Mouse (Mus musculus) olfactory bulb, adult 2 months (tissue): ENCODE data around the gene Sp7. TPM values are rescaled to one million over a fixed set of nuclear protein-coding genes. Genes with fewer than 3 reads are reported as not detected.

Experiments used
- H3K27ac ChIP-seq: fragments of 200-500 bp; 2 replicates; pipeline ENCODE4 v1.5.1; 2012; ENCODE audit warnings: low read depth, low read length; ENCODE audit not compliant: insufficient read depth
- H3K4me1 ChIP-seq: fragments of 200-500 bp; 2 replicates; pipeline ENCODE4 v1.6.1; 2012; ENCODE audit warnings: low read length; ENCODE audit not compliant: control insufficient read depth, insufficient read depth
- H3K4me3 ChIP-seq: fragments of 200-500 bp; 2 replicates; pipeline ENCODE4 v1.5.1; 2012; ENCODE audit warnings: mild to moderate bottlenecking, low read depth, low read length, moderate library complexity; ENCODE audit not compliant: insufficient read depth
- CTCF ChIP-seq: fragments of 200-500 bp; IDR thresholded peaks from 2 replicates; pipeline ENCODE4 v1.5.1; 2012; ENCODE audit warnings: low read depth, mild to moderate bottlenecking, low read length, moderate library complexity; ENCODE audit not compliant: insufficient read depth
- POLR2A ChIP-seq: fragments of 200-500 bp; IDR thresholded peaks from 2 replicates; pipeline ENCODE4 v1.6.1; 2012; ENCODE audit warnings: mild to moderate bottlenecking, low read depth, low read length, moderate library complexity; ENCODE audit not compliant: insufficient read depth
- WGBS: fragments of 180-500 bp; shearing (Covaris S2); methylation state at CpG from one replicate; pipeline ENCODE4 v1.1.7; 2018; 5-methylcytosine and 5-hydroxymethylcytosine counted together
- polyA plus RNA-seq: library from polyadenylated mRNA; stranded (reverse); fragments of >200 nt; gene quantifications from 2 replicates; pipeline ENCODE4 v1.2.4, GENCODE M21; 2012; ENCODE audit warnings: low replicate concordance; ENCODE audit not compliant: missing spikeins, insufficient read depth, insufficient read length

The Sp7 gene
- polyA plus RNA-seq, 1 experiment, result not detected

DNA sequence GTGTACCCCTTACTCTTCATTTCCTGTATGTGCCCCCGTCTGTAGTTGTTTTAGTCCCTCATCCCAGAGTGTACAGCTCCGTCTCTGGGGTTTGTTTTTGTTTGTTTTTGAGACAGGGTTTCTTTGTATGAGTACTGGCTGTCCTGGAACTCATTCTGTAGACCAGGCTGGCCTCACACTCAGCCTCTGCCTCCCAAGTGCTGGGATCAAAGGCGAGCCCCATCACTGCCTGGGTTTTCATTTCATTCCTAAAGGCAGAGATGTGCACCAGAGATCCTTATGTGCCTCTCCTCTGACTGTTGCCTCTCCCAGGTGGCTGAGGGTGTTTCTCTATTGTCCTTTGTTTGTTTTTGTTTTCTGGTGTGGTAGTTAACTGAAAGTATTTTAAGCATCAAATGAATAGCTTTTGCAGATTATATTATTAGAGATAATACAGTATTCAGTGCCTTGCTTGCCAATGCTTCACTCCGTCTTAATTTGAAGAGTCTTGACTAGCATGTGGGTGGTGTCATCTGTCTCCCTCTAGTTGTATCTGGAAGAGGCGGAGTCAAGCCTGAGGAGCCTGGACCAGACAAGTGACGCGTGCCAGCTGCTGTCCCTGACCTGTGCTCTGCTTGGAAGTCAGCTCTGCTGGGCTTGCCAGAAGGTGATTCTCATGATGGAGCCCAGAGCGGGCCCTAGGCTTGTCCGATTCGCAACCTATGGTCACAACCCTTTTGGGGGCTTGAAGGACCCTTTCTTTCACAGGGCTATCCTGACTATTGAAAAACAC lies 56.7 kb downstream of the Sp7 start:
- Histone ChIP-seq H3K4me3 (no peak overlapping the region), H3K27ac (no peak overlapping the region), H3K4me1 (peaks cover 2% of the 10 kb centered on the region; the same call in 1 of the 2 replicates)
- TF ChIP-seq POLR2A (no peak), CTCF (no peak)
- 89% methylated on average over 10 of the region's 10 CpGs for WGBS

DNA sequence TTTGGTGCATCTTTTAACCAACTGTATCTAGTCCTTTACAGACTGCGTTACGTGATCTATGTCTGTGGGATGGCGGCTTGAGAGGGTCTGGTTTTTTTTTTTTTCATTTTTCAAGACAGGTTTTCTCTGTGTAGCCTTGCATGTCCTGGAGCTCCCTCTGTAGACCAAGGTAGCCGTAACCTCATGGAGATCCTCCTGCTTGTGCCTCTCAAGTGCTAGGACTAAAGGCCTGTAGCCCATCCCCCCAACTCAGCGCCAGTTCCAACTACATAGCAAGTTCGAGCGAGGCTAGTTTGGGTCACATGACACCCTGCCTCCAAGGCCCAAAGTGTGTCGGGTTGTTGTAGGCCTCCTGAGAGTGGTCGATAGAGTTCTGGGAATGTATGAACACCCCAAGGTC lies 58.3 kb downstream of the Sp7 start:
- TF ChIP-seq POLR2A, result no peak
- TF ChIP-seq CTCF, result no peak
- H3K4me1 ChIP-seq, result no peaks in the 10 kb centered on the region
- no peak overlapping the region for H3K27ac ChIP-seq
- H3K4me3 ChIP-seq, result no peak overlapping the region
- WGBS, result 94% methylated on average over 9 of the region's 9 CpGs

Other genes starting within 250 kb of the Sp7 start
- gene Spryd3, start 230.9 kb downstream of the Sp7 start, polyA plus RNA-seq, result not detected in 2 replicates
- not detected in 2 replicates for gene Igfbp6, start 222.8 kb downstream of the Sp7 start, polyA plus RNA-seq
- not detected in 2 replicates for gene Soat2, start 216.7 kb downstream of the Sp7 start, polyA plus RNA-seq
- gene Zfp740, start 163.9 kb downstream of the Sp7 start, polyA plus RNA-seq, result 123 TPM in 1 of 2 replicates, not detected in the other
- not detected in 2 replicates for gene Csad, start 162.5 kb downstream of the Sp7 start, polyA plus RNA-seq
- gene Itgb7, start 135.2 kb downstream of the Sp7 start, polyA plus RNA-seq, result not detected in 2 replicates
- gene Rarg, start 109.7 kb downstream of the Sp7 start, polyA plus RNA-seq, result not detected in 2 replicates
- gene Gm9918, start 96.6 kb downstream of the Sp7 start, polyA plus RNA-seq, result not detected in 2 replicates
- not detected in 2 replicates for gene Mfsd5, start 87.7 kb downstream of the Sp7 start, polyA plus RNA-seq
- not detected in 2 replicates for gene Espl1, start 70.9 kb downstream of the Sp7 start, polyA plus RNA-seq
- gene Pfdn5, start 41.1 kb downstream of the Sp7 start, polyA plus RNA-seq, result 1,008 TPM in 1 of 2 replicates, not detected in the other
- not detected in 2 replicates for gene Myg1, start 35.5 kb downstream of the Sp7 start, polyA plus RNA-seq
- not detected in 2 replicates for gene Aaas, start 16.4 kb downstream of the Sp7 start, polyA plus RNA-seq
- gene Sp1, start 39.0 kb upstream of the Sp7 start, polyA plus RNA-seq, result 98.4 TPM in 1 of 2 replicates, not detected in the other
- not detected in 2 replicates for gene Amhr2, start 78.2 kb upstream of the Sp7 start, polyA plus RNA-seq
- not detected in 2 replicates for gene Prr13, start 91.8 kb upstream of the Sp7 start, polyA plus RNA-seq
- gene Pcbp2, start 103.4 kb upstream of the Sp7 start, polyA plus RNA-seq, result 834 and 975 TPM in 2 replicates
- gene Gm10337, start 136.5 kb upstream of the Sp7 start, polyA plus RNA-seq, result not detected in 2 replicates
- not detected in 2 replicates for gene Map3k12, start 149.9 kb upstream of the Sp7 start, polyA plus RNA-seq
- gene Tarbp2, start 151.0 kb upstream of the Sp7 start, polyA plus RNA-seq, result not detected in 2 replicates
- not detected in 2 replicates for gene Npff, start 157.8 kb upstream of the Sp7 start, polyA plus RNA-seq